Mouse (Mus musculus): ENCODE measurements around the gene Gpr87.
A peak's percentile ranks its signal among the peaks of the same experiment; 100 is the strongest.

Gene Gpr87

GRCm38 (mm10) chr3:59191674-59192073, 3.2 kb downstream of the Gpr87 start:
- DNase-seq (ENCODE audit: low read depth in 2 of 2, low spot score in 2 of 2): no peak

- no peak for DNase-seq (ENCODE audit: low read depth in 2 of 2, low spot score in 2 of 2)
Observed at GRCm38 (mm10) chr3:59187336-59187735, 7.6 kb downstream of the Gpr87 start.

- DNase-seq (ENCODE audit: low read depth in 2 of 2, low spot score in 2 of 2): no peak
Observed at GRCm38 (mm10) chr3:59185662-59186061, 9.2 kb downstream of the Gpr87 start.

GRCm38 (mm10) chr3:59182129-59182528, 12.8 kb downstream of the Gpr87 start:
- DNase-seq (ENCODE audit: low read depth in 2 of 2, low spot score in 2 of 2): no peak

GRCm38 (mm10) chr3:59181134-59181533, 13.8 kb downstream of the Gpr87 start:
- DNase-seq (ENCODE audit: low read depth in 2 of 2, low spot score in 2 of 2): no peak

- DNase-seq (ENCODE audit: low read depth in 2 of 2, low spot score in 2 of 2): no peak
Observed at GRCm38 (mm10) chr3:59176871-59177270, 18.0 kb downstream of the Gpr87 start.

- peak; percentile 13 to 36 for DNase-seq (ENCODE audit: low read depth in 2 of 2, low spot score in 2 of 2)
Observed at GRCm38 (mm10) chr3:59175234-59175633, 19.7 kb downstream of the Gpr87 start.

GRCm38 (mm10) chr3:59174426-59175154, 20.3 kb downstream of the Gpr87 start:
- DNase-seq (ENCODE audit: low read depth in 2 of 2, low spot score in 2 of 2): no peak

- DNase-seq (ENCODE audit: low read depth in 2 of 2, low spot score in 2 of 2): no peak
Observed at GRCm38 (mm10) chr3:59169921-59170627, 24.8 kb downstream of the Gpr87 start.

- DNase-seq (ENCODE audit: low read depth in 2 of 2, low spot score in 2 of 2): no peak
Observed at GRCm38 (mm10) chr3:59169215-59169614, 25.7 kb downstream of the Gpr87 start.

- DNase-seq (ENCODE audit: low read depth in 2 of 2, low spot score in 2 of 2): no peak
Observed at GRCm38 (mm10) chr3:59168476-59168875, 26.4 kb downstream of the Gpr87 start.

- no peak for DNase-seq (ENCODE audit: low read depth in 2 of 2, low spot score in 2 of 2)
Observed at GRCm38 (mm10) chr3:59167417-59168054, 27.4 kb downstream of the Gpr87 start.

- no peak for DNase-seq (ENCODE audit: low read depth in 2 of 2, low spot score in 2 of 2)
Observed at GRCm38 (mm10) chr3:59160465-59160864, 34.4 kb downstream of the Gpr87 start.

GRCm38 (mm10) chr3:59157048-59157447, 37.9 kb downstream of the Gpr87 start:
- no peak for DNase-seq (ENCODE audit: low read depth in 2 of 2, low spot score in 2 of 2)

GRCm38 (mm10) chr3:59155404-59155803, 39.5 kb downstream of the Gpr87 start:
- DNase-seq (ENCODE audit: low read depth in 2 of 2, low spot score in 2 of 2): no peak

GRCm38 (mm10) chr3:59154888-59155287, 40.0 kb downstream of the Gpr87 start:
- DNase-seq (ENCODE audit: low read depth in 2 of 2, low spot score in 2 of 2): no peak

GRCm38 (mm10) chr3:59153424-59153823, 41.5 kb downstream of the Gpr87 start, which contains the start of gene P2ry14:
TSS of gene P2ry14 (minus strand) at chr3:59153618.
- no peak for DNase-seq (ENCODE audit: low read depth in 2 of 2, low spot score in 2 of 2)

- DNase-seq (ENCODE audit: low read depth in 2 of 2, low spot score in 2 of 2): no peak
Observed at GRCm38 (mm10) chr3:59150624-59151023, 44.3 kb downstream of the Gpr87 start.

GRCm38 (mm10) chr3:59149646-59150045, 45.3 kb downstream of the Gpr87 start:
- DNase-seq (ENCODE audit: low read depth in 2 of 2, low spot score in 2 of 2): no peak

GRCm38 (mm10) chr3:59145194-59145593, 49.7 kb downstream of the Gpr87 start:
- DNase-seq (ENCODE audit: low read depth in 2 of 2, low spot score in 2 of 2): no peak

- DNase-seq (ENCODE audit: low read depth in 2 of 2, low spot score in 2 of 2): no peak
Observed at GRCm38 (mm10) chr3:59141507-59142305, 53.2 kb downstream of the Gpr87 start.

Data from CD8-positive naive resting alpha-beta T cell, adult 2 months (primary cell).